In genomic region chr4:107651021-107651496, GRCm38 (mm10) we compare ENCODE assay signal across 14 mouse cellular contexts. TPM values are rescaled to one million over a fixed set of nuclear protein-coding genes. Genes with fewer than 3 reads are reported as not detected.
DNase-seq lines count a peak whose midpoint lies in the region; ATAC-seq and TF ChIP-seq lines count a peak whose summit lies in the region.
"Had no signal": no experiment of that assay in that cellular context is flagged by ENCODE, and none has a peak within 500 bp of the region (broad histone marks: within the 10 kb centered on the region; RNA-seq: fewer than 3 reads in every experiment).

No protein-coding gene starts in this region.

- no peak overlapping the region for H3K27ac ChIP-seq in limb, embryonic 11.5 days (replicated peaks; ENCODE audit: low read depth, low read length)
- no peak overlapping the region for H3K27ac ChIP-seq in limb, embryonic 10.5 days
- no peak overlapping the region for H3K27ac ChIP-seq in hindbrain, embryonic 16.5 days (ENCODE audit: low read depth, low read length)
- H3K27ac ChIP-seq in neural tube, embryonic 15.5 days (replicated peaks): no peak overlapping the region

- no peaks in the 10 kb centered on the region for H3K9me3 ChIP-seq in limb, embryonic 11.5 days (ENCODE audit: control insufficient read depth, low read length)
- H3K9me3 ChIP-seq in limb, embryonic 10.5 days (replicated peaks): no peaks in the 10 kb centered on the region
- H3K9me3 ChIP-seq in hindbrain, embryonic 16.5 days (ENCODE audit: control insufficient read depth, low read length): no peaks in the 10 kb centered on the region
- no peaks in the 10 kb centered on the region for H3K9me3 ChIP-seq in neural tube, embryonic 15.5 days (replicated peaks)
- H3K9me3 ChIP-seq: heart, embryonic 12.5 days had no signal

- 0 out of 2 replicates have a peak, but pooled peaks cover 2% of the 10 kb centered on the region for H3K27me3 ChIP-seq in limb, embryonic 11.5 days (ENCODE audit: control insufficient read depth, insufficient read depth, low read length)
- peaks cover 66% of the 10 kb centered on the region for H3K27me3 ChIP-seq in limb, embryonic 10.5 days (ENCODE audit: low read depth, poor library complexity, severe bottlenecking)
- H3K27me3 ChIP-seq in hindbrain, embryonic 16.5 days (replicated peaks; ENCODE audit: control insufficient read depth, insufficient read depth, low read length): no peaks in the 10 kb centered on the region
- no peaks in the 10 kb centered on the region for H3K27me3 ChIP-seq in neural tube, embryonic 15.5 days (replicated peaks)

- peak; percentile 45 for DNase-seq in limb, embryonic 11.5 days (ENCODE audit: low spot score)
- DNase-seq in limb, embryonic 10.5 days (ENCODE audit: low spot score): no peak
- DNase-seq in brain, embryonic 14.5 days (ENCODE audit: low read depth): peak; percentile 55
- DNase-seq in adrenal gland, postnatal 14 days: no peak
- no peak for DNase-seq in left cerebral cortex, adult 11 months (ENCODE audit: low spot score)
- DNase-seq in spleen, postnatal 36 days (ENCODE audit: low spot score in 2 of 2): no peak
- DNase-seq: cerebellum, adult 9-10 months; layer of hippocampus, postnatal 36 days; lung, adult 2 months had no signal

- H3K4me3 ChIP-seq in limb, embryonic 11.5 days (ENCODE audit: low read depth, low read length): no peak overlapping the region
- no peak overlapping the region for H3K4me3 ChIP-seq in limb, embryonic 10.5 days
- H3K4me3 ChIP-seq in hindbrain, embryonic 16.5 days (ENCODE audit: low read length): no peak overlapping the region
- H3K4me3 ChIP-seq in neural tube, embryonic 15.5 days (replicated peaks): no peak overlapping the region
- H3K4me3 ChIP-seq: heart, embryonic 12.5 days had no signal

- no peak overlapping the region for H3K4me2 ChIP-seq in limb, embryonic 11.5 days (ENCODE audit: low read depth, severe bottlenecking)
- peak overlapping the region; percentile 25 for H3K4me2 ChIP-seq in hindbrain, embryonic 16.5 days (ENCODE audit: low read length)
- peak overlapping the region; percentile 13 for H3K4me2 ChIP-seq in neural tube, embryonic 15.5 days
- H3K4me2 ChIP-seq: heart, embryonic 12.5 days had no signal

- TF ChIP-seq CTCF in brain, embryonic 14.5 days (IDR thresholded peaks at IDR 0.05; ENCODE audit: borderline replicate concordance, extremely low read depth, insufficient read depth, insufficient read length): no peak

- no peak for ATAC-seq in limb, embryonic 11.5 days (ENCODE audit: insufficient number of reproducible peaks, low FRiP score, low TSS enrichment, low read depth)
- ATAC-seq in hindbrain, embryonic 16.5 days: peak; percentile 44; the same call in 1 of the 2 replicates
- no peak for ATAC-seq in neural tube, embryonic 15.5 days (ENCODE audit: low FRiP score)
- ATAC-seq: intestine, postnatal 0 days had no signal

- H3K9ac ChIP-seq in limb, embryonic 11.5 days (ENCODE audit: low read length): no peak overlapping the region
- no peak overlapping the region for H3K9ac ChIP-seq in hindbrain, embryonic 16.5 days (ENCODE audit: low read depth, low read length)
- no peak overlapping the region for H3K9ac ChIP-seq in neural tube, embryonic 15.5 days (replicated peaks)
- H3K9ac ChIP-seq: heart, embryonic 12.5 days had no signal

- H3K4me1 ChIP-seq in limb, embryonic 11.5 days (ENCODE audit: control insufficient read depth, insufficient read depth, low read length): peaks cover 13% of the 10 kb centered on the region
- peaks cover 24% of the 10 kb centered on the region for H3K4me1 ChIP-seq in limb, embryonic 10.5 days
- H3K4me1 ChIP-seq in hindbrain, embryonic 16.5 days (ENCODE audit: control insufficient read depth, insufficient read depth, low read depth, low read length): peaks cover 9% of the 10 kb centered on the region
- H3K4me1 ChIP-seq in neural tube, embryonic 15.5 days: peaks cover 20% of the 10 kb centered on the region

- 33% methylated on average over 12 of the region's 12 CpGs for WGBS in limb, embryonic 11.5 days
- 34% methylated on average over 12 of the region's 12 CpGs for WGBS in limb, embryonic 10.5 days
- WGBS in hindbrain, embryonic 16.5 days: 11% methylated on average over 12 of the region's 12 CpGs
- WGBS in neural tube, embryonic 15.5 days: 11% methylated on average over 12 of the region's 12 CpGs

- no peaks in the 10 kb centered on the region for H3K36me3 ChIP-seq in limb, embryonic 11.5 days (ENCODE audit: control insufficient read depth, insufficient read depth, low read length)
- H3K36me3 ChIP-seq in limb, embryonic 10.5 days: no peaks in the 10 kb centered on the region
- H3K36me3 ChIP-seq in hindbrain, embryonic 16.5 days (ENCODE audit: control insufficient read depth, insufficient read depth, low read length): no peaks in the 10 kb centered on the region
- no peaks in the 10 kb centered on the region for H3K36me3 ChIP-seq in neural tube, embryonic 15.5 days
- H3K36me3 ChIP-seq: heart, embryonic 12.5 days had no signal

- TF ChIP-seq POLR2A in brain, embryonic 14.5 days (IDR thresholded peaks at IDR 0.05; ENCODE audit: borderline replicate concordance, extremely low read depth, insufficient read depth, insufficient read length, poor library complexity, severe bottlenecking): no peak

RNA-seq across cellular contexts. Expression of gene Dmrtb1, which starts 33.0 kb away (rescaled TPM):
- 0.11 and 0.14 TPM in 2 replicates for polyA plus RNA-seq in limb, embryonic 11.5 days (2014; fragmentation: Nextera tagmentation; extraction: Ambion mirVana)
- 0.21 and 0.36 TPM in 2 replicates for polyA plus RNA-seq in limb, embryonic 10.5 days (2016; fragmentation: Nextera tagmentation; extraction: Ambion mirVana)
- polyA plus RNA-seq in brain, embryonic 14.5 days (2012; rRNA removed): 61.0 and 82.4 TPM in 2 replicates
- 10.9 and 15.8 TPM in 2 replicates for polyA plus RNA-seq in hindbrain, embryonic 16.5 days (2015; fragmentation: Nextera tagmentation; extraction: Ambion mirVana)
- 7.7 and 9.0 TPM in 2 replicates for polyA plus RNA-seq in neural tube, embryonic 15.5 days (2015; fragmentation: Nextera tagmentation; extraction: Ambion mirVana)
- total RNA-seq in adrenal gland, postnatal 14 days (2021): 0.26 TPM in 1 of 2 replicates, not detected in the other
- total RNA-seq: adrenal gland, adult 18-20 months had no signal
- polyA plus RNA-seq: intestine, postnatal 0 days; lung, adult 2 months had no signal

Comparison
In these comparisons a context has a peak if more than half of its experiments do, and no peak if none do; other contexts are left out.
1. DNase-seq: peak in limb, embryonic 11.5 days (single experiment) and brain, embryonic 14.5 days (single experiment); none in limb, embryonic 10.5 days (single experiment), adrenal gland, postnatal 14 days (single experiment), left cerebral cortex, adult 11 months (single experiment) and spleen, postnatal 36 days (0 of 2).